Mouse (Mus musculus) embryonic fibroblast, embryonic 13.5 days (primary cell): ENCODE data around the gene Plce1. TPM values are rescaled to one million over a fixed set of nuclear protein-coding genes. Genes with fewer than 3 reads are reported as not detected.

Experiments used
- H3K27ac ChIP-seq: 2 replicates; pipeline ENCODE4 v1.5.1; 2012; ENCODE audit warnings: low read length, control low read depth, inconsistent platforms; ENCODE audit not compliant: insufficient read depth
- H3K4me1 ChIP-seq: 2 replicates; pipeline ENCODE4 v1.6.1; 2011; ENCODE audit warnings: low read length; ENCODE audit not compliant: control insufficient read depth, insufficient read depth
- H3K4me3 ChIP-seq: 2 replicates; pipeline ENCODE4 v1.5.1; 2011; ENCODE audit warnings: mild to moderate bottlenecking, control low read depth, low read length; ENCODE audit not compliant: insufficient read depth
- CTCF ChIP-seq: IDR thresholded peaks from 2 replicates; pipeline ENCODE4 v1.5.1; 2011; ENCODE audit warnings: mild to moderate bottlenecking, control low read depth, low read length, moderate library complexity, borderline replicate concordance; ENCODE audit not compliant: insufficient read depth
- POLR2A ChIP-seq: IDR thresholded peaks from 2 replicates; pipeline ENCODE4 v1.6.1; 2011; ENCODE audit warnings: low read depth, mild to moderate bottlenecking, control low read depth, low read length, moderate library complexity
- polyA plus RNA-seq: library from polyadenylated mRNA; stranded (reverse); fragments of >200 nt; gene quantifications from 2 replicates; pipeline ENCODE4 v1.2.4, GENCODE M21; 2011; ENCODE audit warnings: low read depth; ENCODE audit not compliant: missing spikeins, insufficient read length

The Plce1 gene
- polyA plus RNA-seq, 1 experiment, result 10.8 TPM

- Histone ChIP-seq H3K27ac (no peak overlapping the region), H3K4me1 (peaks cover 2% of the 10 kb centered on the region; the same call in 1 of the 2 replicates), H3K4me3 (peak overlapping the region; percentile 97)
- TF ChIP-seq POLR2A (no peak), CTCF (no peak)
Measured at GRCm38 (mm10) chr19:38819427-38819802, 338.5 kb downstream of the Plce1 start.

- Histone ChIP-seq H3K4me1 (peaks cover 2% of the 10 kb centered on the region; the same call in 1 of the 2 replicates), H3K4me3 (no peak overlapping the region), H3K27ac (peak overlapping the region; percentile 32)
- no peak for TF ChIP-seq CTCF
- TF ChIP-seq POLR2A, result no peak
Measured at GRCm38 (mm10) chr19:38820186-38820804, 339.4 kb downstream of the Plce1 start.

- H3K27ac ChIP-seq, result no peak overlapping the region
- H3K4me3 ChIP-seq, result no peak overlapping the region
- no peak for TF ChIP-seq CTCF
- no peak for TF ChIP-seq POLR2A
- H3K4me1 ChIP-seq, result no peaks in the 10 kb centered on the region
Measured at GRCm38 (mm10) chr19:38833224-38833623, 352.3 kb downstream of the Plce1 start.

Other genes starting within 250 kb of the Plce1 start
- 0.16 TPM in 1 of 2 replicates, not detected in the other for gene Lgi1, start 216.6 kb upstream of the Plce1 start, polyA plus RNA-seq
- gene Slc35g1, start 85.1 kb upstream of the Plce1 start, polyA plus RNA-seq, result 1.8 and 2.8 TPM in 2 replicates